ENCODE assay signal across 22 mouse cellular contexts in genomic region chr7:88575073-88575472, GRCm38 (mm10).
DNase-seq lines count a peak whose midpoint lies in the region; ATAC-seq and TF ChIP-seq lines count a peak whose summit lies in the region.
"Had no signal": no experiment of that assay in that cellular context is flagged by ENCODE, and none has a peak within 500 bp of the region (broad histone marks: within the 10 kb centered on the region; RNA-seq: fewer than 3 reads in every experiment).

No protein-coding gene starts in this region.

- H3K79me2 ChIP-seq in MEL (ENCODE audit: control insufficient read depth, insufficient read depth, low read length, poor library complexity) = no peaks in the 10 kb centered on the region

- peak in 1 of 2 experiments; percentile 52; a peak in 1 of 4 replicates for TF ChIP-seq EP300 in MEL (IDR thresholded peaks at IDR 0.05; ENCODE audit: low read depth in 1 of 2, low read length in 2 of 2)

- peak; percentile 42 to 46; a peak in 3 of 4 replicates for ATAC-seq in hematopoietic stem cell, adult 5-6 weeks (replicated peaks in 1 of 2; ENCODE audit: insufficient read depth in 1 of 2, low FRiP score in 2 of 2, low TSS enrichment in 1 of 2, low read depth in 1 of 2, poor library complexity in 2 of 2, severe bottlenecking in 2 of 2)
- ATAC-seq: CD4-positive, CD25-positive, alpha-beta regulatory T cell, adult 4 months; forebrain, embryonic 13.5 days; forebrain, embryonic 15.5 days; forebrain, postnatal 0 days had no signal

- TF ChIP-seq POLR2A in MEL (IDR thresholded peaks at IDR 0.05; ENCODE audit: control insufficient read depth in 1 of 2, insufficient read depth in 1 of 2, low read depth in 1 of 2, low read length in 2 of 2, poor library complexity in 1 of 2) = no peak

- no peaks in the 10 kb centered on the region for H3K4me1 ChIP-seq in MEL (ENCODE audit: control insufficient read depth in 1 of 2, insufficient read depth in 2 of 2, low read length in 2 of 2)
- H3K4me1 ChIP-seq: embryonic facial prominence, embryonic 10.5 days; embryonic facial prominence, embryonic 12.5 days; forebrain, embryonic 13.5 days; forebrain, embryonic 15.5 days had no signal

- no peak overlapping the region for H3K9ac ChIP-seq in MEL (ENCODE audit: control insufficient read depth, low read depth, low read length, poor library complexity, severe bottlenecking)
- H3K9ac ChIP-seq: embryonic facial prominence, embryonic 12.5 days; forebrain, embryonic 13.5 days; forebrain, embryonic 15.5 days; forebrain, postnatal 0 days had no signal

- peak; percentile 9 for DNase-seq in MEL (ENCODE audit: low read depth, low spot score)
- DNase-seq in adrenal gland, adult 8-10 months = no peak
- no peak for DNase-seq in kidney, adult 18-20 months
- DNase-seq in cerebellum, adult 11-12 months = no peak
- DNase-seq: adrenal gland, adult 2 months; adrenal gland, postnatal 14 days; adrenal gland, postnatal 36 days; B cell, adult 2 months; cerebellum, adult 18-20 months; cerebellum, adult 8-10 months; cerebellum, adult 9-11 months; cerebellum, postnatal 14 days; cerebellum, postnatal 36 days; forebrain, postnatal 0 days had no signal

- H3K36me3 ChIP-seq in MEL (ENCODE audit: control insufficient read depth in 1 of 2, insufficient read depth in 2 of 2, low read length in 2 of 2) = no peaks in the 10 kb centered on the region; a peak in 1 of 4 replicates
- H3K36me3 ChIP-seq: embryonic facial prominence, embryonic 10.5 days; embryonic facial prominence, embryonic 12.5 days; forebrain, embryonic 15.5 days; G1E had no signal

- no peaks in the 10 kb centered on the region for H3K27me3 ChIP-seq in MEL (ENCODE audit: control insufficient read depth in 1 of 2, insufficient read depth in 2 of 2, low read length in 2 of 2)
- H3K27me3 ChIP-seq: CH12.LX; embryonic facial prominence, embryonic 12.5 days; forebrain, embryonic 13.5 days; forebrain, embryonic 15.5 days had no signal

- H3K27ac ChIP-seq in MEL (ENCODE audit: control insufficient read depth, low read depth, low read length) = no peak overlapping the region
- H3K27ac ChIP-seq: embryonic facial prominence, embryonic 10.5 days; embryonic facial prominence, embryonic 12.5 days; forebrain, embryonic 13.5 days; forebrain, embryonic 15.5 days had no signal

- H3K9me3 ChIP-seq in MEL (replicated peaks; ENCODE audit: insufficient read depth, low read length) = no peaks in the 10 kb centered on the region
- H3K9me3 ChIP-seq: embryonic facial prominence, embryonic 10.5 days; embryonic facial prominence, embryonic 12.5 days; forebrain, embryonic 13.5 days; forebrain, embryonic 15.5 days; G1E had no signal

- H3K4me3 ChIP-seq in MEL (ENCODE audit: control insufficient read depth in 1 of 2, insufficient read depth in 1 of 2, low read depth in 2 of 2, low read length in 2 of 2) = no peak overlapping the region
- H3K4me3 ChIP-seq: embryonic facial prominence, embryonic 10.5 days; embryonic facial prominence, embryonic 12.5 days; forebrain, embryonic 13.5 days; forebrain, embryonic 15.5 days had no signal

- TF ChIP-seq CTCF in MEL (IDR thresholded peaks at IDR 0.05 in 2 of 3, conservative IDR thresholded peaks at IDR 0.05 in 1 of 3; ENCODE audit: control insufficient read depth in 1 of 3, insufficient read depth in 1 of 3, low read depth in 2 of 3, low read length in 3 of 3, poor library complexity in 1 of 3, severe bottlenecking in 1 of 3) = no peak

- no peak for TF ChIP-seq RAD21 in MEL (IDR thresholded peaks at IDR 0.05; ENCODE audit: low read depth, low read length)

TF ChIP-seq in MEL, 35 proteins besides CTCF, POLR2A, EP300 and RAD21:
- no peak for TF ChIP-seq GABPA (IDR thresholded peaks at IDR 0.05; ENCODE audit: low read depth, low read length)
- TF ChIP-seq ETS1 (IDR thresholded peaks at IDR 0.05; ENCODE audit: low read depth, low read length) = peak; percentile 31; the same call in 1 of the 2 replicates
TF ChIP-seq in MEL: peak in this region for 1.
